In the genomic region with DNA sequence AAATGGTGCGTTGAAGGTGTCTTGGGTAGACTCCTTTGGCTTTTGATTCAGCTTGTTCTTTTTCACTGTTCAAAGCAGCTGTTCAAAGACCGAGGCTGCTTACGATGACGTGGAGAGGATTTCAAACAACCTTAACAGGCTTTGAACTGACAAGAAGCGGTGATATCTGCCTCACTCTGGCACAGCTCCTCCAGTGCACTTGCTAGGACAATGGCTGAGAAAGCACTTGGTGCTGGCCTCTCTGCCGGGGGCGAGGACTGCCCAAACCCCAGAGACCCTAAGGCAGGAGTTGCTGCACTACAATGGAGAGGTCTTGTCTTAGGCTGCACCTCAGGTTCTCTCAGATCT, we compare ENCODE assay signal across 12 mouse cellular contexts. TPM values are rescaled to one million over a fixed set of nuclear protein-coding genes. Genes with fewer than 3 reads are reported as not detected.
DNase-seq lines count a peak whose midpoint lies in the region; ATAC-seq and TF ChIP-seq lines count a peak whose summit lies in the region.
"Had no signal": no experiment of that assay in that cellular context is flagged by ENCODE, and none has a peak within 500 bp of the region (broad histone marks: within the 10 kb centered on the region; RNA-seq: fewer than 3 reads in every experiment).

No protein-coding gene starts in this region.

- H3K27me3 ChIP-seq in heart, embryonic 15.5 days, result peaks cover 95% of the 10 kb centered on the region
- H3K27me3 ChIP-seq in embryonic facial prominence, embryonic 12.5 days, result peaks cover 87% of the 10 kb centered on the region
- no peaks in the 10 kb centered on the region for H3K27me3 ChIP-seq in hindbrain, postnatal 0 days (ENCODE audit: insufficient read depth, low read length)
- H3K27me3 ChIP-seq in neural tube, embryonic 12.5 days (replicated peaks), result no peaks in the 10 kb centered on the region

- H3K9me3 ChIP-seq in heart, embryonic 15.5 days (replicated peaks), result no peaks in the 10 kb centered on the region
- H3K9me3 ChIP-seq in embryonic facial prominence, embryonic 12.5 days, result no peaks in the 10 kb centered on the region
- no peaks in the 10 kb centered on the region for H3K9me3 ChIP-seq in hindbrain, postnatal 0 days (ENCODE audit: low read length)
- H3K9me3 ChIP-seq in neural tube, embryonic 12.5 days, result no peaks in the 10 kb centered on the region

- H3K9ac ChIP-seq in heart, embryonic 15.5 days, result no peak overlapping the region
- no peak overlapping the region for H3K9ac ChIP-seq in embryonic facial prominence, embryonic 12.5 days
- peak overlapping the region; percentile 64 for H3K9ac ChIP-seq in hindbrain, postnatal 0 days (replicated peaks; ENCODE audit: low read length)
- H3K9ac ChIP-seq in neural tube, embryonic 12.5 days, result peak overlapping the region; percentile 70

- no peak for TF ChIP-seq CTCF in hindbrain, postnatal 0 days (IDR thresholded peaks at IDR 0.05; ENCODE audit: low read depth)

- H3K4me3 ChIP-seq in heart, embryonic 15.5 days, result peak overlapping the region; percentile 6; the same call in 1 of the 2 replicates
- no peak overlapping the region for H3K4me3 ChIP-seq in embryonic facial prominence, embryonic 12.5 days
- peak overlapping the region; percentile 61 for H3K4me3 ChIP-seq in hindbrain, postnatal 0 days (ENCODE audit: low read length)
- peak overlapping the region; percentile 93 for H3K4me3 ChIP-seq in neural tube, embryonic 12.5 days

- ATAC-seq in heart, embryonic 15.5 days (replicated peaks; ENCODE audit: insufficient number of reproducible peaks, insufficient read depth, low FRiP score, low read depth), result no peak
- ATAC-seq in embryonic facial prominence, embryonic 12.5 days (ENCODE audit: insufficient number of reproducible peaks, insufficient read depth, low FRiP score, low TSS enrichment), result no peak
- no peak for ATAC-seq in hindbrain, postnatal 0 days
- ATAC-seq in neural tube, embryonic 12.5 days (ENCODE audit: low FRiP score, low read depth), result no peak
- no peak for ATAC-seq in granulocyte monocyte progenitor cell, adult 5-6 weeks (replicated peaks; ENCODE audit: poor library complexity, severe bottlenecking)

- WGBS in heart, embryonic 15.5 days, result 1% methylated on average over 7 of the region's 7 CpGs
- WGBS in embryonic facial prominence, embryonic 12.5 days, result 0% methylated on average over 7 of the region's 7 CpGs
- WGBS in hindbrain, postnatal 0 days, result 1% methylated on average over 7 of the region's 7 CpGs
- WGBS in neural tube, embryonic 12.5 days, result under 1% methylated on average over 7 of the region's 7 CpGs

- no peak for DNase-seq in heart, adult 9 months (ENCODE audit: low spot score in 2 of 2)
- DNase-seq in hindbrain, postnatal 0 days (ENCODE audit: low spot score), result no peak
- DNase-seq in gastrocnemius, postnatal 10 days, result no peak
- no peak for DNase-seq in gastrocnemius, postnatal 25 days
- DNase-seq: cerebellum, adult 11 months; lung, postnatal 10 days had no signal

- H3K27ac ChIP-seq in heart, embryonic 15.5 days, result no peak overlapping the region
- H3K27ac ChIP-seq in embryonic facial prominence, embryonic 12.5 days, result no peak overlapping the region
- peak overlapping the region; percentile 88 for H3K27ac ChIP-seq in hindbrain, postnatal 0 days
- H3K27ac ChIP-seq in neural tube, embryonic 12.5 days, result peak overlapping the region; percentile 84

- H3K36me3 ChIP-seq in heart, embryonic 15.5 days, result no peaks in the 10 kb centered on the region
- no peaks in the 10 kb centered on the region for H3K36me3 ChIP-seq in embryonic facial prominence, embryonic 12.5 days
- H3K36me3 ChIP-seq in hindbrain, postnatal 0 days (ENCODE audit: insufficient read depth, low read length), result no peaks in the 10 kb centered on the region
- H3K36me3 ChIP-seq in neural tube, embryonic 12.5 days, result no peaks in the 10 kb centered on the region

- H3K4me2 ChIP-seq in heart, embryonic 15.5 days, result no peak overlapping the region
- H3K4me2 ChIP-seq in embryonic facial prominence, embryonic 12.5 days (replicated peaks), result peak overlapping the region; percentile 35
- H3K4me2 ChIP-seq in hindbrain, postnatal 0 days (ENCODE audit: low read depth, low read length), result peak overlapping the region; percentile 90
- peak overlapping the region; percentile 93 for H3K4me2 ChIP-seq in neural tube, embryonic 12.5 days (replicated peaks)

- H3K4me1 ChIP-seq in heart, embryonic 15.5 days (replicated peaks), result peaks cover 50% of the 10 kb centered on the region
- H3K4me1 ChIP-seq in embryonic facial prominence, embryonic 12.5 days, result peaks cover 39% of the 10 kb centered on the region; the same call in 1 of the 2 replicates
- 0 out of 2 replicates have a peak, but pooled peaks cover 3% of the 10 kb centered on the region for H3K4me1 ChIP-seq in hindbrain, postnatal 0 days (ENCODE audit: insufficient read depth, low read length)
- H3K4me1 ChIP-seq in neural tube, embryonic 12.5 days, result peaks cover 8% of the 10 kb centered on the region; the same call in 1 of the 2 replicates

RNA-seq across cellular contexts. Expression of a gene that starts 3.6 kb away (rescaled TPM):
- polyA plus RNA-seq in heart, embryonic 15.5 days (2015; fragmentation: Nextera tagmentation; extraction: Ambion mirVana), result 0.05 and 0.09 TPM in 2 replicates
- 1.2 and 2.1 TPM in 2 replicates for polyA plus RNA-seq in embryonic facial prominence, embryonic 12.5 days (2016; fragmentation: Nextera tagmentation; extraction: Ambion mirVana)
- total RNA-seq in hindbrain, postnatal 0 days (2014; rRNA removed), result 17.9 and 19.4 TPM in 2 replicates
- polyA plus RNA-seq in hindbrain, postnatal 0 days (2015; fragmentation: Nextera tagmentation; extraction: Ambion mirVana), result 13.8 and 14.6 TPM in 2 replicates
- polyA plus RNA-seq in neural tube, embryonic 12.5 days (2016; fragmentation: Nextera tagmentation; extraction: Ambion mirVana), result 31.9 and 40.0 TPM in 2 replicates
- under 1 TPM; 0.14 to 0.18 TPM for total RNA-seq in gastrocnemius, postnatal 10 days (2021)
- not detected in 2 replicates for total RNA-seq in granulocyte monocyte progenitor cell, adult 5-6 weeks (2014; fragmentation: Nextera tagmentation)
- total RNA-seq in granulocyte monocyte progenitor cell, adult 5-6 weeks (2017), result not detected in 2 replicates
- total RNA-seq in gastrocnemius, postnatal 25 days (2021), result not detected
- total RNA-seq: hematopoietic stem cell, adult 5-6 weeks had no signal
- polyA plus RNA-seq: stomach, embryonic 14.5 days had no signal

Comparison
In these comparisons a context has a peak if more than half of its experiments do, and no peak if none do; other contexts are left out.
1. H3K27ac ChIP-seq: peak in hindbrain, postnatal 0 days (single experiment) and neural tube, embryonic 12.5 days (single experiment); none in heart, embryonic 15.5 days (single experiment) and embryonic facial prominence, embryonic 12.5 days (single experiment).
2. H3K9ac ChIP-seq: peak in hindbrain, postnatal 0 days (single experiment) and neural tube, embryonic 12.5 days (single experiment); none in heart, embryonic 15.5 days (single experiment) and embryonic facial prominence, embryonic 12.5 days (single experiment).
3. RNA of a gene that starts 3.6 kb away (total RNA-seq): 17.9 to 19.4 TPM in hindbrain, postnatal 0 days; 0.14 to 0.18 TPM in gastrocnemius, postnatal 10 days, not detected in granulocyte monocyte progenitor cell, adult 5-6 weeks and not detected in gastrocnemius, postnatal 25 days; every median in the first group is over 10 times any median in the second.